Mouse (Mus musculus) left cerebral cortex, postnatal 10 days (tissue): Measurements from ENCODE around the gene Fam43a. TPM values are rescaled to one million over a fixed set of nuclear protein-coding genes. Genes with fewer than 3 reads are reported as not detected.

ENCODE experiments used
- DNase-seq, 2 experiments: peaks; one replicate each; pipeline ENCODE4 v3.0.0; 2021 to 2022; ENCODE audit warnings: low spot score in 2 of 2, mixed read lengths in 1 of 2; ENCODE audit errors: extremely low spot score in 1 of 2
- intact Hi-C: fragments of 180-260 bp; cut with DNase I; formaldehyde crosslinking; loops from one replicate; pipeline ENCODE4 v1.15.1; 2025
- total RNA-seq, 2 experiments: library from RNA; stranded (reverse); gene quantifications; 2 replicates each; pipeline ENCODE4 v1.2.3; 2021

Gene Fam43a
- total RNA-seq, 2 experiments from 2014 or later, result 11.5 to 15.3 TPM

DNA sequence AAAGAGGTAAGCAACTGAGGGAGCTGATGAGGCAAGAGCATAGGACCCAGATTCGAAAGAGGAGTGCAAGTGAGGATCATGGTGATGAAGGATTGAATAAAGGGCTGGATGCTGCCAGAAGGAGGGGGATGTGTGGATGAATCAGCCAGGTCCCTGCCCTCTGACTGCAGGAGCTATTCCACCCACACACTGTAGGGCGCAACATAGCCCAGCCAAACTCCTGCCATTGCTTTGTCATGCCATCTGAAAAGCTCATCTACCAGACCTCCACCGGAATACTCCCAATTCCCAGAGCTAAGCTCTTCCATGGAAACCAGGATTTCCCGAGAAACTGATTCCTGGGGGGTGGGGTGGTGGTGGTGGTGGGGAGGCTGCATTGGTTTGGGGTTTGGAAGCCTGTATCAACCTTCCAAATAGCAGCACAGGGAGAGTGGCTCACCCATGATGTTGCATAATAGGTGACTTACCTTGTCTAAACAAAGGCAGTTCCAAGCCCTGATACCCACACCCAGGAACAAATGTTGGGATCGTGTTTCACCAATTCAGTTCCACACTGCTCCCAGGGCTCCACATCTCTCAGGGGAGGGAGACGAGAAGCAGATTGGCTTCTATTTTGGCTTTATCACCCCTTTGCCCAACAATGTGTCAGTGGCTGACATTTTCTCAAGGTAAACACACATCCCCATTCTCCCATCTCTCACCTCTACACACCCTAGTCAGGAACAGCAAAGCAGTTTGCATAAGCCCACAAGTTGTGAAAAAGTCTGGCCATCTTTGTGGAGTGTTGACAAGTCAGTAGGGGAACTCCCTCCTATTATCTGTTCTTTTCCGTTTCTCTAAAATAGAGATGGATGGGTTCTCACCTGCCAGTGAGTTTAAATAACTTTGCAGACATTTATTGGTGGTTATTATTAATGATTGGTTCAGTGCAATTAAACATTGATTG, 9.0 kb upstream of the Fam43a start:
- intact Hi-C loops, result no loop called here

GRCm38 (mm10) chr16:30591990-30592389, 7.5 kb upstream of the Fam43a start:
- intact Hi-C loops, result no loop called here
- no peak for DNase-seq

More for the DNA sequence above, 9.0 kb upstream of the Fam43a start:
- DNase-seq, result no peak

DNA sequence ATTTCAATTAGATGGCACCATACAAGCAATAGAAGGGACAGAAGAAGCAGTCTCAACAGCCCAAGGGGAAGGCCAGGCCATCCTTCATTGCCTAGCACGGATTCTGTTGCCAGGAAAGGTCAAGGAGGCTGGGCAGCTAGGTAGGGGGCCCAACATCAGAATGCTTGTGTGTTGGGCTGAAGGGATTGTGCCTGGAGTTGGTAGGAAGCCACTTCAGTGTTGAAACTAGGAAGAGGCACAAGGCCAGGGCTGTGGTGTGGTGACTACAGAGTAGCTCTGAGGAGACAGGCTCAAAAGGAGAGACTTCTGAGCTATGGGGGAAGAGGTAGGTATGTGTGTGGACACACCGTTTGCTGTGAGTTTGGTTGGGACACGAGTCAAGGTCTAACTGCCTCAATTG, 4.2 kb upstream of the Fam43a start:
- no peak for DNase-seq
- intact Hi-C loops, result loop anchor here (5.0 kb wide), 2 partner anchors 382 to 757 kb away; no protein-coding TSS in a partner anchor

DNA sequence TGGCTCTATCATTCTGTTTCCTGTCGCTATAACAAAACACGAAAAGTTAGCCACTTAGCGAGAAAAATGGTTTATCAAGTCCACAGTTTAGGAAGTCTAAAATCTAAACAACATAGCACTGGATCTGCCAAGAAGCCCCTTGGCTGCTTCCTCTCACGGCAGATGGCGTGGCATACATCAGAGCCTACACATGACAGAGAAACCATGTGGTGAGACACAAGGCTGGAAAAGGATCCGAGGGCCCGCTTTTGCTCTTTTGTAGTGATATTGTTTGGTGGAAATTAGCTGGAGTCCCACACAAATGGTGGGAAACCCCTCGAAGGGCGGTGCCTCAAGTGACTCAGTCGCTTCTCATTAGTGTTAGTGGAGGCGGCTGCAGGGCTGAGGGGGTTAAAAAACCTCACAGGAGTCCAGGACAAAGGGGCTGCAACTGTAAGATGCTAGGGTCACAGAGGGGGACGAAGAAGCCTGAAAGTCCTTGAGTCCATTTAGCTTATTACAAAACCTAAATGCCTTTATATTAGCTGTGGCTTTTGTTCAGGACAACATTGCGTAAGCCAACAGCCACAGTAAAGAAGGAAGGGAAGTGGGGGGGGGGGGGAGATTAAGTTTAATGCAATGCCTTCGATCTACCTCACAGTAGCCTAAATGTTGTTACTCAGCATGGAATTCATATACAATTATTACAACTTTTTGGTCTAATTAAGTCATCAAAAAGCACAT, 3.5 kb upstream of the Fam43a start:
- peak; percentile 48 to 50 for DNase-seq
- intact Hi-C loops, result loop anchor here (2.0 to 5.0 kb wide), 3 partner anchors 381 to 756 kb away; no protein-coding TSS in a partner anchor

DNA sequence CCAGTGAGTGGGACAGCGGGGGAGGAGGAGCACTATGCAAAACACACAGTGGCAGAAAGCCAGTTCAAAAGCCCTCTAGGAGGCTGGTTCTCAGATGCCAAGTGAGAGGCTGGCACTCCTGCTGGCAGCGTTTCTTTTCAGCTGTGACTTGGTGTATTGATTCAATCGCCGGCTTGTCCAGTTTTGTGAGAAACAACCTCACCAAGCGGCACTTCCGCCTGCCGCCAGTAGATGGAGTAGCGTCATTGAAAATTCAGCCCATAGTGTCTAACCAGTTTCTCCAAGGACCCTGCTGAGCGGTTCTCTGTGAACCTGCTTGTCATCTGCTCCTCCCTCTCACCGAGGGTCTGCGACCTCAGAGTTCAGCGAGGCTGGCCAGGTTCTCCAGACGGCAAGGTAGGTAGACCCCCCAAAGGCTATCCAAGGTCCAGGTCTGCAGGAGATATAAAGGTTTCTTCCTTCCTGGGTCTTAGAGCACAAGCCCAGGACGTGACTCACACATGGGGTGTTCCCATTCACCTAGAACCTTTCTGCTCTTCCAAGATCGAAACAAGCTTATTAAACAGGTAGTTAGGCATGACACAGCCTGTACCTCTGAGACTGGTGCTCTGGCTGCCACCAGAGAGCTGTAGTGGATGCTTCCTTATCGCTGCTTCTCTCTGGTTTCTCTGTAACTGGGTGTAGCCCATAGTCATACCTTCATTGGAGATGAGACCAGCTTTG, 2.4 kb upstream of the Fam43a start:
- peak; percentile 87 to 92 for DNase-seq
- intact Hi-C loops, result loop anchor here (2.0 to 5.0 kb wide), 3 partner anchors 380 to 755 kb away; no protein-coding TSS in a partner anchor

DNA sequence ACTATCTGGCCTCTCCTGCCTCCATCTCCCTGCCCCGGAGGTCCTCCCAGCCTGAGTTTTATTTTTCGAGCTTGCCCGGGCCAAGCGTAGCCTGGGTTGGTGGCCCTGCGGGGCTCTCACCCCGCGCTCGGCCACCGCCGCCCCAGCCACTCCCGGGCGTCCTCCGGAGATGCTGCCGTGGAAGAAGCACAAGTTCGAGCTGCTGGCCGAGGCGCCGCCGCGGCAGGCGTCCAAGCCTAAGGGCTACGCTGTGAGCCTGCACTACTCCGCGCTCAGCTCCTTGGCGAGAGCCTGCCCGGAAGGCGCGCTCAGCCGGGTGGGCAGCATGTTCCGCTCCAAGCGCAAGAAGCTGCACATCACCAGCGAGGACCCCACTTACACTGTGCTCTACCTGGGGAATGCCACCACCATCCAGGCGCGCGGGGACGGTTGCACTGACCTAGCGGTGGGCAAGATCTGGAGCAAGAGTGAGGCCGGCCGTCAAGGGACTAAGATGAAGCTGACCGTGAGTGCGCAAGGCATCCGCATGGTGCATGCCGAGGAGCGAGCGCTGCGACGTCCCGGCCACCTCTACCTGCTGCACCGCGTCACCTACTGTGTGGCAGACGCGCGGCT, 1.0 kb downstream of the Fam43a start:
- intact Hi-C loops, result loop anchor here (5.0 kb wide), 1 partner anchor 52 kb away; no protein-coding TSS in a partner anchor
- DNase-seq, result peak in 1 of 2 experiments; percentile 71

- peak; percentile 27 to 90 for DNase-seq
- intact Hi-C loops, result loop anchor here (5.0 kb wide), 1 partner anchor 51 kb away; no protein-coding TSS in a partner anchor
These were observed 1.7 kb downstream of the Fam43a start for GRCm38 (mm10) chr16:30601046-30601832.

DNA sequence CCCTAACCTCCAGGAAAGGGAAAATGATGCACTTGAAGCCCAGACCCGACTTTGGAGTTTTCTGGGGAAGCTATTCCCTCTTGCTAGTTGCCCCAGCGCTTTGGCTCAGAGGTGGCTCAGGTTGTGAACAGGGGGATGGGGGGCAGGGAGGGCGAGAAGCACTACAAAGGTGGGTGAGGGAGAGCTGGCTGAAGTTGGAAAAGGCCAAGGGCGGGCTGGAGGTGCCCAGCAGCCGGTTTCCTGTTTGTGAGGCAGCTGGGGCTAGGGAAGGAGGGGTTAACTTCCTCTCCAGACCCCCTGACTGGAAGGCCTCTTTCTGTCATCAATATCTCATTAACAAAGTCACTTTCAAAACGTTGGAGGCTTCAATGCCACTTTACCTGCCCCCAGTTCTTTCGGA, 2.4 kb downstream of the Fam43a start:
- intact Hi-C loops, result loop anchor here (5.0 kb wide), 1 partner anchor 50 kb away; no protein-coding TSS in a partner anchor
- peak in 1 of 2 experiments; percentile 55 for DNase-seq

DNA sequence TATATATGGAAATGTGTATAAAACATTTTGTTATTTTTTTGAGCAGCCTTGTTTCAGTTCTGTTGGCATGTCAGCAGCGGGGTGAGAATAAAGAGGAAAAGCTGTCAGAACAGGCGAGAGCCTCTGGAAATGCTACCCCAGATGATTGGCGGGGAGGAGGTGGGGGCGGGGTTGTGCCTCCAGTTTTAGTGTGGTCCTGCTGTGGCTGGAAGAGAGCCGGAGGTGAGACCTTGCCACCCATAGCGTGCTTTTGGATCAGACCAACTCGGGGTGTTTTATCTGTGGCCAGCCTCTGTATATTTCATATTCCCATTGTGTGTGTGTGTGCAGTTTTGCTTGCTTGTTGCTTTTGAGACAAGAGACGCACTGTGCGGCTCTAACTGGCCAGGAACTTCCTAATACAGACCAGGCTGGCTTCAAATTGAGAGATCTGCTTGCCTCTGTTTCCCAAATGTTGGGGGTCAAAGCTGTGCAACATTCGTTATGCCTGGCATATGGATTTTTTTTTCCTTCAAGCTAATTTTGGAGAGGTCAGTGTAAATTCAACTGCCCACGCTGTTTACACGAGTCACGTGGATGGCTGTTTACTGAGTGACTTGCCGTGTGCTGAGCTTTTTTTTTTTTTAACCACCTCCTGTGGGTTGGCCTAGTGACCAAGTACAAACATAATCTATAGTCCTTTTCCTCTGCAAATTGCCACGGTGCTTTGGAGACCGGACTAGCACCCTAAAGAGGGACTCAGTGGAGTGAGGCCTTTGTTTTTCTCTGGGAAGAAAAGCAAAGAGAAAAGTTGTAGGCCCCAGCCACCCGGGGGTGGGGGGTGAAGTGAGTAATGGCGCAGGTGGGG, 3.4 kb downstream of the Fam43a start:
- intact Hi-C loops, result loop anchor here (5.0 kb wide), 1 partner anchor 49 kb away; no protein-coding TSS in a partner anchor

GRCm38 (mm10) chr16:30603531-30603842, 4.0 kb downstream of the Fam43a start:
- peak in 1 of 2 experiments; percentile 48 for DNase-seq
- intact Hi-C loops, result loop anchor here (5.0 kb wide), 1 partner anchor 49 kb away; no protein-coding TSS in a partner anchor

More for the DNA sequence above, 3.4 kb downstream of the Fam43a start:
- DNase-seq, result no peak

DNA sequence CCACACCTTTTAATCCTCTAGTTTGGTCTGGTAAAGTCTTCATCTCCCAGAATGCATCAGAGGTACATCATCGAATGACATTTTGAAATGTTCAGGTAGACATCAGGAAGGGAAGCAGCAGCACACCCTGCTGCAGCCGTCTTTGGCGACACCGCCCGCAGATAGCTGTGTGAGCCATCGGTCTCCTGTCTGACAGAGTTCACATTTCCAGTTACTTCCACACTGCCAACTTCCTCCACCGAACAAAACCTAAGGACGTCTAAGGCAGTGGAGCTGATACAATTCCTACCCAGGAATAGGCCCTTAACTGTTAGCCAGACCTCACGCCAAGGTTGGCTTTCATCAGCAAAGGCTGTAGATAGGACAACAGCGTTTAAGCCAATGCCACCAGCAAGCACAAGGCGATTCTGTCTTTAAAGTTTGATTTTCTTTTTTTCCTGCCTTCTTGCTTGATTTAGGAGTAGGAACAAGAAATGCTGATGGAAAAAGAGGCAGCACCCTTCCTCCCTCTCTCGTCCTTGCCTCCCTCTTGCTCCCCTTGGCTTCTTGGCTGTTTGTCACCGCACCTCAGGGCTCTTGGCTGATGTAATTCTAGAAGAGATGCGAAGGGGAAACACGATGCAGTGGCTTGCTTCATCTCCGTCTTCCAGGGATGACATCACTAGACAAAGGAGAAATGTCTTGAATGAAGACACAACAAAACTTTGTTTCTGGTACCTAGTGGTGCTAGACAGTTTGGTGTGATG, 4.7 kb downstream of the Fam43a start:
- intact Hi-C loops, result loop anchor here (5.0 kb wide), 1 partner anchor 48 kb away; no protein-coding TSS in a partner anchor
- no peak for DNase-seq

- intact Hi-C loops, result loop anchor here (5.0 kb wide), 1 partner anchor 48 kb away; no protein-coding TSS in a partner anchor
- no peak for DNase-seq
These were observed 5.2 kb downstream of the Fam43a start for GRCm38 (mm10) chr16:30604807-30605137.

DNA sequence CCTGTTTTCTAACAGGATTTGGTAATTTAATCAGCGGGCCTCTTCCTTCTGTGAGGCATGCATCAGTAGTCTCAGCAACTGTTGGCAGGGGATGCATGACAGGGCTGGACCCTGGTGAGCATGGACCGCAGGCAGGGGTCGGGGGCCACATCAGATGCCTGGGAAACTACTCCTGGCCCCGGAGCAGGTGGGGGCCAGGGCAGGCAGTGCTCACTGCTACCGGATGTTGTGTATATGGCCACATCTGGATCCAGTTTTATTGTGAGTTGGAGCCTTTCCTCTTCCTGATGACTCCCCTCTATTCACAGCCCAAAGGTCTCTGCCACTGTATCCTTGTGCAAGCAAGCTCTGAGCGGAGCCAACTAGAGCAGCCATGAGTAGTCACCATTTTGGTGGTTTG, 6.0 kb downstream of the Fam43a start:
- intact Hi-C loops, result no loop called here
- no peak for DNase-seq

- intact Hi-C loops, result no loop called here
- DNase-seq, result no peak
These were observed 8.3 kb downstream of the Fam43a start for GRCm38 (mm10) chr16:30607868-30608267.

DNA sequence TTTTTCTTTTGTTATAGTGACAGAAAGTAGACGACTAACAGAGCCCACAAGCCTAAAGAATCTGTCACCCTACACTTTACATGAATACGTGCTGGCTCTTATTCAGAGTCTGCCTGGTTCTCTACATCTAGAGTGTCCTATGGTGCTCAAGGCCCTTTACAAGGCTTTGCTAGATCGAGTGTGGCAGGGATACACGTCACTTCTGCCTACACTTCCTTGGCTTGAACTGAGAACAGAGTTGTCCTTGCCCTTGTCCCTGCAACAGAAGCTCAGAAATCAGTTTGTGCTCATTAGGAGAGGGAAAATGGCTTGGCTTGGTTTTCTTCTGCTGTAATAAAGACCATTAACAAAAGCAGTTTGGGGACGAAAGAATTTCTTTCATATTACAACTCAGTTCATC, 11.8 kb downstream of the Fam43a start:
- no peak for DNase-seq
- intact Hi-C loops, result no loop called here

DNA sequence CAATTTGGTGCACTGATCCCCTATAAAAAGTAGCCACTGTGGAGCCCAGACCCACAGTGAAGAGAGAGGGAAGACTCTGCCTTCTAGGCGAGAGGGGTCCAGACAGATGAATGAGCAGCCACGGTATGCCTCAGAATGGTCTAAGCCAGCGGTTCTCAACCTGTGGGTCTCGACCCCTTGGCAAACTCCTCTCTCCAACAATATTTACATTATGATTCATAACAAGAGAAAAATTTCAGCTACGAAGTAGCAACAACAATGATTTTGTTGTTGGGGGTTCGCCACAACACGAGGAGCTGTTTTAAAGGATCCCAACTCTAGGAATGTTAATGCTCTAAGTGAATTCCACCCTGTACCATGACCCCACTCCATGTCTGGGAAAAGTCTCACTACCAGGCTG, 13.6 kb downstream of the Fam43a start:
- no peak for DNase-seq
- intact Hi-C loops, result no loop called here
